Mouse (Mus musculus): ENCODE results near the gene Rftn1. TPM values are rescaled to one million over a fixed set of nuclear protein-coding genes. Genes with fewer than 3 reads are reported as not detected.

Rftn1 gene
- polyA plus RNA-seq, 1 experiment from 2014 or later, result 14.3 TPM

GRCm38 (mm10) chr17:50071602-50071988 is 118.9 kb downstream of the Rftn1 start:
- H3K9me3 ChIP-seq, result no peaks in the 10 kb centered on the region
- H3K36me3 ChIP-seq, result no peaks in the 10 kb centered on the region
- H3K9ac ChIP-seq, result no peak overlapping the region
- H3K4me1 ChIP-seq, result no peaks in the 10 kb centered on the region
- 83% methylated on average over 6 of the region's 6 CpGs for WGBS
- no peak overlapping the region for H3K4me2 ChIP-seq (replicated peaks)
- H3K27me3 ChIP-seq (replicated peaks), result no peaks in the 10 kb centered on the region
- no peak overlapping the region for H3K4me3 ChIP-seq
- no peak overlapping the region for H3K27ac ChIP-seq
- ATAC-seq (ENCODE audit: low FRiP score, low read depth), result no peak

- 83% methylated on average over 7 of the region's 7 CpGs for WGBS
- no peak for ATAC-seq (ENCODE audit: low FRiP score, low read depth)
- H3K4me2 ChIP-seq (replicated peaks), result no peak overlapping the region
- H3K36me3 ChIP-seq, result no peaks in the 10 kb centered on the region
- no peak overlapping the region for H3K27ac ChIP-seq
- no peak overlapping the region for H3K4me3 ChIP-seq
- no peak overlapping the region for H3K9ac ChIP-seq
- no peaks in the 10 kb centered on the region for H3K27me3 ChIP-seq (replicated peaks)
- no peaks in the 10 kb centered on the region for H3K4me1 ChIP-seq
- no peaks in the 10 kb centered on the region for H3K9me3 ChIP-seq
These were observed 119.5 kb downstream of the Rftn1 start for GRCm38 (mm10) chr17:50070822-50071601.

DNA sequence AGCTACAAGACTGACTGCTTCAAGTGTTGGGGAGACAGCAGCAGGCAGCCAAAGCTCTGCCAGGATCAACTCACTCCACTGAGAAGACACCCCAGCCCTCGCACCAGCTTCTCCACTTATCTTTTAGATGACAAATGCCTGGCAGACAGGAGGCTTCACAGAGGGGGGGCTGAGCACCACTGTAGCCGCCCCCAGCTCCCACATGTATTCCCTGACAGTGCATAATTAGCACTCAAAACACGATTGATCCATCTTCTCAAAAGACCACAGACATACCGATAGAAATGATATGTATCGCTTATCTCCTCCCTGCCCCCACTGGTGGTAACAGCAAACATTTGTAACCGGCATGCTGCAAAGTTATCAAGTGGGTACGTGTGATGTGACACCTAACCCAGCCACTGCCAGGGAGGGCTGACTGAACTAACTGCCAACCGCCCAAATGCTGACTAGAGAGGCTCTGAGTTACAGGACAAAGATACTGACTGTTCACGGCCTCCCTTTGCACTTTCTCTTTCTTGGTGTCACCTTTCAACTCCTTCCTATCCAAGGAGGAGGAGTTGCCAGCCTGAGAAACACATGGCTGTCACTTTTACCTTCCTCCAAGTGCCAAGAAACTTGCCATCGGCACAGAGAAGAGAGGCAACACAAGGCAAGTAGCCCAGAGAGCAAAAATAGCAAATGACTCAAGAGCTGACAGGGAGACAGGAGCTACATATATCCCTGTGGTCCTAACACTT is 120.4 kb downstream of the Rftn1 start:
- Histone ChIP-seq H3K4me1 (no peaks in the 10 kb centered on the region), H3K9me3 (no peaks in the 10 kb centered on the region), H3K27me3 (replicated peaks) (no peaks in the 10 kb centered on the region), H3K9ac (no peak overlapping the region), H3K4me3 (no peak overlapping the region), H3K4me2 (replicated peaks) (no peak overlapping the region), H3K36me3 (no peaks in the 10 kb centered on the region), H3K27ac (no peak overlapping the region)
- ATAC-seq (ENCODE audit: low FRiP score, low read depth), result no peak
- 57% methylated on average over 10 of the region's 10 CpGs for WGBS

GRCm38 (mm10) chr17:50069205-50069604 is 121.3 kb downstream of the Rftn1 start:
- WGBS, result 87% methylated on average over 5 of the region's 5 CpGs
- Histone ChIP-seq H3K27ac (no peak overlapping the region), H3K4me2 (replicated peaks) (no peak overlapping the region)

DNA sequence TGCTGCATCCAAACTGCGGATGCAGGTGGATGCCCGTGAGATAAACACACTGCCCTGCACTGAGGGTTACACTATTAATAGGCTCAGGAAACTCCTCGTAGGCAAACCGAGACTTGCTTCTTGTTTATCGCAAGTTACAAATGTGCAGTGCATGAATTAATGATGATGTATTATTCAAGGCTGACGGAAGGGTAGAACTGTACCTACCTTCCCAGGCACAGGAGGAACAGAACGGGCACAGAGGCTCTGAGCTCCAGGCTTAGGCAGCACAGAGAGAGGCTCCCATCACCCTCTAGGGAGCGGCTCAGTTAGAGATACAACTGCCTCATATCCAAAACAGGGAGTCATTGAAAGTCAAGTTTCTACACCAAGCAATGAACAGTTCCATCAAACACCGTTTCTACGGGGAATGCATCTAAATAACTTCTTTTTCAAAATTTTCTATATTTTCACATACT is 121.8 kb downstream of the Rftn1 start:
- 85% methylated on average over 10 of the region's 10 CpGs for WGBS
- H3K4me3 ChIP-seq, result no peak overlapping the region
- ATAC-seq (ENCODE audit: low FRiP score, low read depth), result no peak
- H3K27ac ChIP-seq, result no peak overlapping the region
- no peaks in the 10 kb centered on the region for H3K4me1 ChIP-seq
- no peak overlapping the region for H3K9ac ChIP-seq
- no peak overlapping the region for H3K4me2 ChIP-seq (replicated peaks)
- H3K9me3 ChIP-seq, result no peaks in the 10 kb centered on the region
- H3K36me3 ChIP-seq, result no peaks in the 10 kb centered on the region
- no peaks in the 10 kb centered on the region for H3K27me3 ChIP-seq (replicated peaks)

More at GRCm38 (mm10) chr17:50069205-50069604, 121.3 kb downstream of the Rftn1 start:
- no peak overlapping the region for H3K9ac ChIP-seq
- no peaks in the 10 kb centered on the region for H3K9me3 ChIP-seq
- no peaks in the 10 kb centered on the region for H3K4me1 ChIP-seq
- no peak overlapping the region for H3K4me3 ChIP-seq
- H3K27me3 ChIP-seq (replicated peaks), result no peaks in the 10 kb centered on the region
- no peak for ATAC-seq (ENCODE audit: low FRiP score, low read depth)
- H3K36me3 ChIP-seq, result no peaks in the 10 kb centered on the region

- H3K9me3 ChIP-seq, result no peaks in the 10 kb centered on the region
- H3K4me3 ChIP-seq, result no peak overlapping the region
- no peak overlapping the region for H3K9ac ChIP-seq
- H3K4me2 ChIP-seq (replicated peaks), result no peak overlapping the region
- H3K27ac ChIP-seq, result no peak overlapping the region
- ATAC-seq (ENCODE audit: low FRiP score, low read depth), result no peak
- H3K36me3 ChIP-seq, result no peaks in the 10 kb centered on the region
- WGBS, result 83% methylated on average over 5 of the region's 5 CpGs
- no peaks in the 10 kb centered on the region for H3K27me3 ChIP-seq (replicated peaks)
- H3K4me1 ChIP-seq, result no peaks in the 10 kb centered on the region
These were observed 122.4 kb downstream of the Rftn1 start for GRCm38 (mm10) chr17:50067774-50068680.

DNA sequence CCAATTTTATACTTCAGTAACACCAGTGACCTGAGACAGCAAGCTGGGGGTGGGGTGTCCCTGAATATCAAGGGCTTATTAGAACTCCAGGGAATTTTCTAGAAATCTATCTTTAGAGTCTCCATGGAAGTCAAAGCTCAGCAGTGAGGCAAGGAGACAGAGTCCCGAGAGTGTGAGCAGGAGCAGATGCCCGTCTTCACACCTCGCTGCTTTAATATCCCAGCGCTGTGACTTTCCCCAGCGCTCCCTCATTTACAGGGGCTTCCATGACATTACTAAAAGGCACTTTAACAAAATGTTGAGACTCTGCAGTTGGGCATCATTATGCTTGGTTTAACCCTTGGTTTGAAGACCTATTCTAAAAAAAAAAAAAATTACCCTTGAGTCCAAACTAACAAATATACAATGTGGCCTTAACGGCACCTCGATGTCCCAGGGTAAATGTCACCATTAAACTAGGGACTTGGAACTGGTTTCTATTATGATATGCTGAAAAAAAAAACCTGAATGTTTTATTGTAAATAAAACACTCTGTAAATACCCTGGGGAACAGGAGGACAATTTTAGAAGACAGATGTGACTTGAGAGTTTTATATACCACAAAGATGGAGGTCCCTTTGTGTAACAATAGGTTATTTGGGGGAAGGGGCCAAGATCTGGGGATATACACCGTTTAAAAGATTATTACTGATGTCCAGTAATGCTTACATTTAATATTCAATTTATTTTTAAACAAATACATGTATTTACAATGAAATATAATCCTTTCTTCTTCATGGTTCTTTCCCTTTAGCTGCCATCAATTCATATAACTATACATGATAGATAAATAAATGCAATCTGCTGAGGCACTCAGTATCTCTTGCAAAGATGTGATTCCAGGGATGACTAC is 123.4 kb downstream of the Rftn1 start:
- Histone ChIP-seq H3K4me3 (no peak overlapping the region), H3K9me3 (no peaks in the 10 kb centered on the region), H3K27me3 (replicated peaks) (no peaks in the 10 kb centered on the region), H3K27ac (no peak overlapping the region), H3K4me1 (no peaks in the 10 kb centered on the region), H3K36me3 (no peaks in the 10 kb centered on the region), H3K9ac (no peak overlapping the region), H3K4me2 (replicated peaks) (no peak overlapping the region)
- ATAC-seq (ENCODE audit: low FRiP score, low read depth), result no peak
- WGBS, result 71% methylated on average over 8 of the region's 8 CpGs

DNA sequence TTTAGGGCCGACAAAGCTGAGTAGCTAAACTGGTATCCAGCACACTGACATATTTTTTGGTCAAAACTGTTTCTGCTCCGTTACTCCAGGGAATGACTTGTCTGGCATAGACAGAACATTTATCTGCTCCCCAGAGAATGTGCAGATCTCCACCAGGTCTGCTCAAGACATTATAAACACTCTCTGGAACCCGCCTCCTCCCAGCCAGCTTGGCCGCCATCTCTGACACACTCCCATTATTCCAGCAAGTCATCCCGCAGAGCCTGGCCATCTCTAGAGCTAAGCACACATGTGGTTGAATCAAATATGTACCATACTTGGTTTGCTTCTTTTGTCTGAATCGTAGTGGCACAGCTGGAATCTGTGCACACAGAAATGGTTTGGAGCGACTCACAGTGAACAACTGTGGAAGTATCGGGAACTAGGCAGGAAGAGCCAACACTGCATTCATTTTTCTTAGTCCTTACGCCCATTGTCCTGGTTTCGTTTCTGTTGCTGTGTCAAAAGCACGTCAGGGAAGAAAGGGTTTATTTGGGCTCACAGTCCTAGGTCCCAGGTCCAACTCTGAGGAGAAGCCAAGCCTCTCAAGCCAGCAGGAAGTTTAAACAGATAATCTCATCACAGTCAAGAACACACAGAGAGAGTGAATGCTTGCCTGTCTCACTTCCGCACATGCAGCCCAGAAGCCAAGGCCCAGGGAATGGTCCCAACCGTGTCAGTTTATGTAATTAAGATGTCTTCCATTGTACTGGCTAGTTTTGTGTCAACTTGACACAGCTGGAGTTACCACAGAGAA is 126.4 kb downstream of the Rftn1 start:
- no peak for ATAC-seq (ENCODE audit: low FRiP score, low read depth)

DNA sequence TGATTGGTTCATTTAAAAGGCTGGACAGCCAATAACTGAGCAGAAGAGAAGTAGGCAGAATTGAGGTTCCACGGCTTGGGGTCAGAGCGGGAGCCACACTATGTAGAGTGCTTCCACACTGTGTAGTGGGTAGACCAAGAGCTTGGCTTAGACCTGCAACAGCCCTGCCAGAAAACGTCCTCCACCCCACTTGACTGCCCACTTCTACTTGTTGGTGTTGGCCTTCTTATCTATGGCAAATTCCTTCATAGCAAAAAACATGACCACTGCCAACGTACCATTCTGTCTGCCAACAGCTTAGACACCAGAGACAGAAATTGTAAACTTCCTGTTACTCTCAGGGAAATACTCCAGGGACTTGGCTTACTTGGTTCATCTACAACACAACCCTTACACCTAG is 127.8 kb downstream of the Rftn1 start:
- Histone ChIP-seq H3K4me1 (no peaks in the 10 kb centered on the region), H3K27ac (no peak overlapping the region), H3K4me3 (no peak overlapping the region), H3K9ac (no peak overlapping the region), H3K27me3 (replicated peaks) (no peaks in the 10 kb centered on the region), H3K9me3 (no peaks in the 10 kb centered on the region), H3K36me3 (no peaks in the 10 kb centered on the region), H3K4me2 (replicated peaks) (no peak overlapping the region)
- 87% methylated on average over 4 of the region's 4 CpGs for WGBS
- no peak for ATAC-seq (ENCODE audit: low FRiP score, low read depth)

More for the DNA sequence above, 126.4 kb downstream of the Rftn1 start:
- Histone ChIP-seq H3K36me3 (no peaks in the 10 kb centered on the region), H3K4me1 (no peaks in the 10 kb centered on the region), H3K27ac (no peak overlapping the region), H3K4me3 (no peak overlapping the region), H3K27me3 (replicated peaks) (no peaks in the 10 kb centered on the region), H3K9me3 (no peaks in the 10 kb centered on the region), H3K4me2 (replicated peaks) (no peak overlapping the region), H3K9ac (no peak overlapping the region)
- 87% methylated on average over 13 of the region's 13 CpGs for WGBS

DNA sequence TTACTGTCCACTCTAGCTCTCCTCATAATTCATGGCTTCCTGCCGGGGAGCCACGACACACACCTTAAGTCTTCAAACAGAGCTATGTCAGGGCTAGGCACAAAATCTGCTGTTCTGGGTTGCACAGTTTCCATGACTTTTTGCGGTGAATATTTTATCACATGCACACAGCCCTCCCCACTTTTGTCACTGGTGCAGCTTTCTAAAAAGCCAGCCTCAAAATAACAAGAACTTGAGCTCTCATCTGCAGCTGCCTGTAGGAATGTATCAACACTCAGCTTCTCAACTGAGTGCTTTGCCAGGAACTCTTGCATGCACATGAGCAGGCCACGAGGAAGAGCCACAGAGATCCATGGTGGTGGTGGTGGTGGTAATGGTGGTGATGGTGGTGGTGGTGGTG is 129.0 kb downstream of the Rftn1 start:
- Histone ChIP-seq H3K9ac (no peak overlapping the region), H3K4me2 (replicated peaks) (no peak overlapping the region), H3K4me1 (no peaks in the 10 kb centered on the region), H3K9me3 (no peaks in the 10 kb centered on the region), H3K27ac (no peak overlapping the region), H3K36me3 (no peaks in the 10 kb centered on the region), H3K4me3 (no peak overlapping the region), H3K27me3 (replicated peaks) (no peaks in the 10 kb centered on the region)
- no peak for ATAC-seq (ENCODE audit: low FRiP score, low read depth)
- WGBS, result 95% methylated on average over 4 of the region's 4 CpGs

GRCm38 (mm10) chr17:50060220-50060619 is 130.3 kb downstream of the Rftn1 start:
- H3K36me3 ChIP-seq, result no peaks in the 10 kb centered on the region
- no peak for ATAC-seq (ENCODE audit: low FRiP score, low read depth)
- 65% methylated on average over 2 of the region's 2 CpGs for WGBS
- H3K27me3 ChIP-seq (replicated peaks), result no peaks in the 10 kb centered on the region
- H3K4me2 ChIP-seq (replicated peaks), result no peak overlapping the region
- no peak overlapping the region for H3K9ac ChIP-seq
- no peak overlapping the region for H3K4me3 ChIP-seq
- peaks cover 4% of the 10 kb centered on the region for H3K4me1 ChIP-seq
- H3K9me3 ChIP-seq, result no peaks in the 10 kb centered on the region
- H3K27ac ChIP-seq, result no peak overlapping the region

All from neural tube, embryonic 12.5 days (tissue).